9 mouse cellular contexts compared by ENCODE assay signal in genomic region chr8:108369081-108369480, GRCm38 (mm10).
DNase-seq lines count a peak whose midpoint lies in the region; ATAC-seq and TF ChIP-seq lines count a peak whose summit lies in the region.
"Had no signal": no experiment of that assay in that cellular context is flagged by ENCODE, and none has a peak within 500 bp of the region (broad histone marks: within the 10 kb centered on the region; RNA-seq: fewer than 3 reads in every experiment).

No protein-coding gene starts in this region.

- no peak overlapping the region for H3K9ac ChIP-seq in forebrain, embryonic 16.5 days (replicated peaks; ENCODE audit: low read depth, low read length)
- H3K9ac ChIP-seq in forebrain, embryonic 12.5 days = no peak overlapping the region
- no peak overlapping the region for H3K9ac ChIP-seq in lung, embryonic 14.5 days

- H3K9me3 ChIP-seq in forebrain, embryonic 16.5 days (ENCODE audit: control insufficient read depth, low read length) = no peaks in the 10 kb centered on the region
- no peaks in the 10 kb centered on the region for H3K9me3 ChIP-seq in forebrain, embryonic 12.5 days
- H3K9me3 ChIP-seq in lung, embryonic 14.5 days (ENCODE audit: low read depth, low read length) = no peaks in the 10 kb centered on the region

- TF ChIP-seq CTCF in lung, embryonic 14.5 days (IDR thresholded peaks at IDR 0.05; ENCODE audit: low read depth) = no peak
- no peak for TF ChIP-seq CTCF in lung, adult 2 months (IDR thresholded peaks at IDR 0.05; ENCODE audit: insufficient read depth, low read length)

- DNase-seq in lung, embryonic 14.5 days = peak; percentile 76
- no peak for DNase-seq in lung, adult 2 months
- DNase-seq in heart, adult 9 months (ENCODE audit: low spot score in 2 of 2) = peak; percentile 39 to 64
- DNase-seq in retina, adult 2 months (ENCODE audit: low read depth, low spot score) = peak; percentile 26
- DNase-seq in thymus, postnatal 4 days = no peak
- DNase-seq: thymus, adult 18-20 months had no signal

- 5% methylated on average over 6 of the region's 6 CpGs for WGBS in forebrain, embryonic 16.5 days
- WGBS in forebrain, embryonic 12.5 days = 25% methylated on average over 6 of the region's 6 CpGs
- WGBS in lung, embryonic 14.5 days = 11% methylated on average over 6 of the region's 6 CpGs
- WGBS in lung, adult 2 months = 22% methylated on average over 6 of the region's 6 CpGs

- no peak overlapping the region for H3K4me2 ChIP-seq in forebrain, embryonic 16.5 days (ENCODE audit: low read length)
- no peak overlapping the region for H3K4me2 ChIP-seq in forebrain, embryonic 12.5 days
- H3K4me2 ChIP-seq in lung, embryonic 14.5 days = no peak overlapping the region

- TF ChIP-seq POLR2A in lung, adult 2 months (IDR thresholded peaks at IDR 0.05; ENCODE audit: borderline replicate concordance, extremely low read depth, low read depth, low read length) = no peak

- no peak overlapping the region for H3K27ac ChIP-seq in forebrain, embryonic 16.5 days (ENCODE audit: low read length)
- no peak overlapping the region for H3K27ac ChIP-seq in forebrain, embryonic 12.5 days
- H3K27ac ChIP-seq in lung, embryonic 14.5 days (ENCODE audit: low read depth) = no peak overlapping the region

- H3K4me1 ChIP-seq in forebrain, embryonic 16.5 days (replicated peaks; ENCODE audit: control insufficient read depth, insufficient read depth, low read length) = peaks cover 9% of the 10 kb centered on the region
- H3K4me1 ChIP-seq in forebrain, embryonic 12.5 days = peaks cover 14% of the 10 kb centered on the region; the same call in 1 of the 2 replicates
- peaks cover 5% of the 10 kb centered on the region for H3K4me1 ChIP-seq in lung, embryonic 14.5 days (ENCODE audit: insufficient read depth)
- H3K4me1 ChIP-seq in lung, adult 2 months (ENCODE audit: control insufficient read depth, insufficient read depth, low read length) = 0 out of 2 replicates have a peak, but pooled peaks cover 2% of the 10 kb centered on the region

- 0 out of 2 replicates have a peak, but pooled peaks cover 13% of the 10 kb centered on the region for H3K27me3 ChIP-seq in forebrain, embryonic 16.5 days (replicated peaks; ENCODE audit: control insufficient read depth, insufficient read depth, low read length)
- peaks cover 17% of the 10 kb centered on the region for H3K27me3 ChIP-seq in forebrain, embryonic 12.5 days
- no peaks in the 10 kb centered on the region for H3K27me3 ChIP-seq in lung, embryonic 14.5 days (ENCODE audit: insufficient read depth, low read length)

- no peaks in the 10 kb centered on the region for H3K36me3 ChIP-seq in forebrain, embryonic 16.5 days (ENCODE audit: control insufficient read depth, insufficient read depth)
- no peaks in the 10 kb centered on the region for H3K36me3 ChIP-seq in forebrain, embryonic 12.5 days (replicated peaks)
- no peaks in the 10 kb centered on the region for H3K36me3 ChIP-seq in lung, embryonic 14.5 days (ENCODE audit: insufficient read depth)

- no peak overlapping the region for H3K4me3 ChIP-seq in forebrain, embryonic 16.5 days (replicated peaks; ENCODE audit: low read length)
- H3K4me3 ChIP-seq in forebrain, embryonic 12.5 days (replicated peaks) = no peak overlapping the region
- no peak overlapping the region for H3K4me3 ChIP-seq in lung, embryonic 14.5 days (ENCODE audit: low read depth, low read length)
- no peak overlapping the region for H3K4me3 ChIP-seq in lung, adult 2 months (replicated peaks; ENCODE audit: extremely low read depth, low read depth, low read length)

- ATAC-seq in forebrain, embryonic 16.5 days = peak; percentile 47; the same call in 1 of the 2 replicates
- no peak for ATAC-seq in forebrain, embryonic 12.5 days (ENCODE audit: low FRiP score)
- peak; percentile 63 for ATAC-seq in lung, embryonic 14.5 days (ENCODE audit: insufficient read depth)
- no peak for ATAC-seq in monocyte, adult 5-6 weeks (replicated peaks; ENCODE audit: insufficient number of reproducible peaks, low FRiP score, low TSS enrichment, poor library complexity, severe bottlenecking)

Comparison
In these comparisons a context has a peak if more than half of its experiments do, and no peak if none do; other contexts are left out.
1. ATAC-seq: peak in forebrain, embryonic 16.5 days (single experiment) and lung, embryonic 14.5 days (single experiment); none in forebrain, embryonic 12.5 days (single experiment) and monocyte, adult 5-6 weeks (single experiment).
2. DNase-seq: peak in lung, embryonic 14.5 days (single experiment), heart, adult 9 months (2 of 2) and retina, adult 2 months (single experiment); none in lung, adult 2 months (single experiment) and thymus, postnatal 4 days (single experiment).